Mouse (Mus musculus) brain, embryonic 14.5 days (tissue): ENCODE data around the gene Hand1. TPM values are rescaled to one million over a fixed set of nuclear protein-coding genes. Genes with fewer than 3 reads are reported as not detected.
"Not testable (repeated sequence)": the region's sequence is repeated elsewhere in the genome, so short reads cannot be mapped to it uniquely, and the experiment has no call there.

Source experiments
- DNase-seq: peaks from one replicate; pipeline ENCODE4 v3.0.0-alpha.2; 2011; ENCODE audit warnings: low read depth
- CTCF ChIP-seq: fragments of 200-500 bp; IDR thresholded peaks from 2 replicates; pipeline ENCODE4 v1.5.1; 2012; ENCODE audit warnings: inconsistent platforms, mild to moderate bottlenecking, moderate library complexity, borderline replicate concordance; ENCODE audit not compliant: insufficient read depth, insufficient read length; ENCODE audit errors: extremely low read depth
- POLR2A ChIP-seq: fragments of 200-500 bp; IDR thresholded peaks from 2 replicates; pipeline ENCODE4 v1.6.1; 2012; ENCODE audit warnings: mild to moderate bottlenecking, inconsistent platforms, borderline replicate concordance; ENCODE audit not compliant: poor library complexity, insufficient read depth, insufficient read length, severe bottlenecking; ENCODE audit errors: extremely low read depth
- polyA plus RNA-seq: library from polyadenylated mRNA; depleted of rRNA; stranded (reverse); fragments of >200 nt; gene quantifications from 2 replicates; pipeline ENCODE4 v1.2.3, GENCODE M21; 2012; rRNA removed

Gene Hand1
- polyA plus RNA-seq: 0.04 TPM in 1 of 2 replicates, not detected in the other

DNA sequence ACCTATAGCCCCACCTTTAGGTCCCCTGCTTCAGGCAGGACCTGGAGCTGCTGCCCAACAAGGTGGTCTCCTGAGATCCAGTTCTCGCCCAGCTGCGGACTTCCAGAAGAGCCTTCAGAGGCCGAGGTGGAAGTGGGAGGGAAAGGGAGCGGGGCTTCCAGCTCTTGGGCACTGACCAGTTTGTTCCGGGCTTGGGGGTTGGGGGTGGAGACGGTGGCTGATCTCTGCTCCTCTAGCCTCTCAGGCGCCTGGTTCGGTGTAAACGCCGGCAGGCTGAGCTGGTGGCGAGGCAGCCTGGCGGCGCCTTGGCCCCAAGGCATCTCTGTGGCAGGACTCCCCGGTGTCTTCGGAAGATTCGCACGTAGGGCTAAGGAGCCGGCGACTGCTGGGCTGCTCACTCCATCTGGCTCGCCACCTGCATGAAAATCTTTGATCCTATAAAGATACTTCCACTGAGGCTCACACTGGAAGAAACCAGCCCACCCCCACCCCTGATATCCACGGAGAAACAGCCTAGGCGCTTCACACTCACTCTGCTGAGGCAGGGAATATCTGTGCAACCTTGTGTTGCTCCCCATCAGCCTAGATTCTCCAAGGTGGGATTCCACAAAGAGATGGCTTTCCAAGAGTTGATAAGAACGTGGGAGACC lies at the start of gene Hand1:
Gene Hand1, minus strand, starts transcription at position 267 of the 650 bp plus-strand sequence.
- no peak for DNase-seq
- no peak for TF ChIP-seq CTCF
- TF ChIP-seq POLR2A: no peak

DNA sequence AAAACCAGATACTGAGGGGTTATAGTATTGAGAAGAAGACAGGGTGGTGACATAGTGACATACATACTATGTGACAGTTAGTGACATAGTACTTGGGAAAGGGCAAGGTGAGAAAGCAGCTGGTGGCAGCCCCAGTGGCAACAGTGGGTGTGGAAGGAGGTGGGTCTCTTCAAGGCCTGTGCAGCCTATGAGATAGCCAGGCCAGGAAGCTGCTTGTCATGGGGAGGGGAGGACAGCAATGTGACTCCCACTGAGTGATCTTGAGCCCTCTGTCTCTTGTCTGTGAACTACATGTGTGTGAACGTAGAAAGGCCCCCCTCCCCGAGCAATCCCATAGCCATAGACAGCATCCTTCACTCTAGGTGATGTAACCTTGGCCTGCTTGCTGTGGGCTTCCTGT lies 43.5 kb upstream of the Hand1 start:
- no peak for DNase-seq
- TF ChIP-seq CTCF: no peak
- TF ChIP-seq POLR2A: no peak

DNA sequence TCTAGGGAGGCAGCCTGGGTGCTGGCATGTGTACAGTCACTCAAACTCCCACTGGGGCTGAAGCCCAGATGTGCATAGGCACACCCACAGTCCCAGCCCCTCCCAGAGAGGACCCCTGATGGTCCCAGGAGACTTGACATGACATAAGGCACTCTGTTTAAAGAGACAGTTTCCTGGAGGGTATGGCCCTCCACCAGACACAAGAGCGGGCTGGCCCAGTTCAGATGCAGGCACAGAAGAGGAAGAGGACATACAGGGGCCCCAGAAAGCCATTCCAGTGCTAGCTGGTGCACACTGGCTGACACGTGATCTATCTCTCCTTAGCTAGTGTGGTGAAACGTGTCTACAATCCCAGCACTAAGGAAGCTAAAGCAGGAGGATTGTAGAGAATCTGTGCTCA lies 40.4 kb upstream of the Hand1 start:
- TF ChIP-seq CTCF (no peak), POLR2A (no peak)
- DNase-seq: no peak

DNA sequence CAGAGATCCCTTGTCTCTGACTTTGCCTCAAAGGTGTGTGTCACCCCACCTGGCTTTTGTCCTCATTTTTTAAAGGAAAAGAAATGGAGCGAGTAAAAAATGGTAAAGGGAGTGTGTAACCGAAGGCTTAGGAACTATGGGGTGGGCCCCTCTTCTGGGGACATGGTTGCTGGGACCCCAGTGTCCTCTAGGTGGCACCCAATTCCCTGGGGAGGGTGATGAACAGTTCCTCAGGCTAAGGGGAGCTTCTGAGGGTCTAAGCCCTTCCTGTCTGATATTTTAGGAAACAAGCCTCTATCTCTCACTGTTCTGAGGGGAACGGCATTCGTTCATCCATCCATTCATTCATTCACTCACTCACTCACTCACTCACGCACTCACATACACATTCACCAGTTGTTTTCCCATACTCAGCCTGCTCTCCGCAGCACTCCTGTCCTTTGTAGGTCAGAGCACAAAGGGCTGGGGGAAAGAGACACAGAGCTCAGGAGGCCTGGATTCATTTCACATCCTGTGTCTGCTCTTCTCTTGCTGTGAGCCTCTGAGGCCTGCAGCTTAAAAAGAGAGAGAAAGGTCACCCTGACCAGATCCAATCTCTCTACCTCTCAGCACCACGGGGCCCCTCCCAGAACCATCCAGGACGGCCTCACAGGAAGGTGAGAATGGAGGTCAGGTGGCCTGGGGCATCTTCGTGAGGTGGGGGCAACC lies 36.3 kb upstream of the Hand1 start:
- TF ChIP-seq CTCF (peak; percentile 65; the same call in 1 of the 2 replicates), POLR2A (no peak)
- peak; percentile 34 for DNase-seq

DNA sequence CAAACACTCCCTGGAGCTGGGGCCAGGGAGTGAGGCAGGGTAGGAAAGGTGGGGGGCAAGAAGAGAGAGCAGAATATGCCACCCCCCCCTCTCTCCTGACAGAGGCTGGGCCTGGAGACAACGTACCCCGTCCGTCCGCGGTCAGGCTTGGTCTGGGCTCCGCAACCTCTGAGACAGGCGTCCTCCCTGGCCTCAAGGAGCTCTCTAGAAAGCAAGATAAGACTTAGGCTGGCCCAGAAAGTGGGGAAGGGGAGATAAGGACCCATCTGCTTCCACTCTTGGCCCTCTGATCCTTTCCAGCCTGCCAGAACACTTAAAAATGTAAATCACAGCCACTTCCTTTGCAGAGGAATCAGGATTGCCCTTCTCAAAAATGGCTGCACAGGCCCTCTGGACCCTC lies 33.8 kb upstream of the Hand1 start:
- no peak for DNase-seq
- no peak for TF ChIP-seq CTCF
- no peak for TF ChIP-seq POLR2A

DNA sequence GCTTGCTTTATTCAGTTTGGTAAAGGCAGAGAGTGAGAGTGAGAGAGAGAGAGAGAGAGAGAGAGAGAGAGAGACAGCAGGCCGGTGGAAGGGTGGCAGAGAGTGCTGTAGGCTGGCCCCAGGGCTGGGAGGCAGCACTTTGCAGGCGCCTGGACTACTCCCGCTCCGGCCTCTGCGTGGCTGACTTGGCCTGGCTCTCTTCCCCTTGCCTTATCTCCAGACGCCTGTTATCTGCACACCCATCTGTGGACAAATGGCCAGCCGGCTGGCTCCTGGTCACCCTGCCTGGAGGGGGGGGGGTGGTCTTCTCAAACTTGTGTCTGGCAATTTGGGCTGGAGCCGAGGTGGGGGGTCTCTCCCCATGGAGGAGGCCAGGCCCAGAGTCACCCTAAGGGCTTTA lies 32.0 kb upstream of the Hand1 start:
- DNase-seq: no peak

DNA sequence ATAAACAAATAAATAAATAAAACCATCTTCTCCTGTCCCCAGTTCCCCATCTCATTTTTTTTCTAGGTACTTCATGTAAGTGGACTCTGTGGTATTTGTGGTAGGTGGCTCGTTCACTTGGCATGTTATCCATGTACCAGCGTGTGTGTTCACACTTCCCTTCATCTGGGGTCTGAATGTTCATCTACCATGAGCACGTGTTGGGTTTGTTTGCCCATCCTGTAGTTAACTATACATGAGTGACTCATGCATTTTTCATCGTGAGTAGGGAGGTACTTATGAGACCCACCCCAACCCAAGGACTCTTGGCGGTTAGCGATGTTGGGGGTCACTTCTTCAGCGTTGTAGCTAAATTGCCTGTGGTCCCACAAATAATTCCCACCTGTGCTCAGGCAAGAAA lies 29.5 kb upstream of the Hand1 start:
- TF ChIP-seq POLR2A (no peak), CTCF (no peak)
- no peak for DNase-seq

More for the DNA sequence above, 32.0 kb upstream of the Hand1 start:
- TF ChIP-seq CTCF (no peak), POLR2A (no peak)

DNA sequence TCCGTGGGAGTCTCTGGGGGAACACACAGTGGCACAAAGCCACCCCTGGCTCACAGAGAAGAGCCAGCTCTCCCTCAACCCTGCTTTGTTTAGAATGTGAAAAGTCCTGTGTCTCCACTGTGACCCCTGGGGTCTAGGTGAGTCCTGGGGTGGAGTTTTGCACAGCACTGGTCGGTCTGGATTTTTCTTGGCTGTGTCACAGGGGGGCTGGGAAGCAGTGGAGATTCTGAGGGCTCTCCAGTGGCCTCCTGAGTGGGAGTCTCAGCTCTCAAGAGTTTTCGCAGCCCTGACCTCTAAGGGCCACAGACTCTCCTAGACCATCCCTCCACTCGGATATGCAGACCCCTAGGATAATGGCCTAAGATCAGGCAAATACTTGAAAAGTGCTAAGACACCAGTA lies 25.1 kb upstream of the Hand1 start:
- TF ChIP-seq POLR2A (no peak), CTCF (no peak)
- no peak for DNase-seq

DNA sequence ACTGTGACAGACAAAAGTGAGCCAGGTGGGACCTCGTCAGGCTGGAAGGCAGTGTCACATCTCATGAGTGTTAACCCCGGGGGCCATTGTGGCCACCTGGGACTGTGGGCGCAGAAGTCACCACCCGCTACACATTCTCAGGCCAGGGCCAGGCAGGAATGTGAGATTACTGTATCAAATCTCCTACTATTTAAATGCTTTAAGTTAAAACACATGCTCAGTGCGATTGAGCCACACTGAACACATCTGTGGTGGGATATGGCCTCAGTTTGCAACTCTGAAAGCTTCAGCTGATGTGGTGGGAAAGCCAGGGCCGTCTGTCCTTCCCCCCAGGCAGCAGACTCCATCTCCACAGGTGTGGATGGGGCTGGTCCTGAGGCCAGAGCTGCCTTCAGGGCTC lies 21.0 kb upstream of the Hand1 start:
- no peak for TF ChIP-seq CTCF
- TF ChIP-seq POLR2A: no peak
- DNase-seq: no peak

DNA sequence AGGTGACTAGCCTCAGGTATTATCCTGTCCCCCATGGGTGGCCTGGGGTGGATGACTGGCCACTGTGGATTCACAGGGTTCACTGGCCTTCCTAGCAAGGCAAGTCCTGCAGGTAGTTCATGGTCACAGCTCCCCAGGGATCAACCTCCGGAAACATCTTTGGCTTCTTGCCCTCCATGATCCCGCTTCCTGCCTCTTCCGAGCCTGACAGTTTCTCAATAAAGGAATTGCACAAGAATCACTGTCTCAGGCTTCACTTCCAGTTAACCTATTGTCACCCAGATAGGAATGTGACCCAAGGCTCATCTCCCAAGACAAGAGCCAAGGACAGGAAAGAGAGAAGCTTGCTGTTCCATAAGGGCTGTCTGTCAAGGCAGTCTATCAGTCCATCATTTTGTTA lies 18.3 kb upstream of the Hand1 start:
- DNase-seq: no peak
- TF ChIP-seq CTCF (no peak), POLR2A (no peak)

DNA sequence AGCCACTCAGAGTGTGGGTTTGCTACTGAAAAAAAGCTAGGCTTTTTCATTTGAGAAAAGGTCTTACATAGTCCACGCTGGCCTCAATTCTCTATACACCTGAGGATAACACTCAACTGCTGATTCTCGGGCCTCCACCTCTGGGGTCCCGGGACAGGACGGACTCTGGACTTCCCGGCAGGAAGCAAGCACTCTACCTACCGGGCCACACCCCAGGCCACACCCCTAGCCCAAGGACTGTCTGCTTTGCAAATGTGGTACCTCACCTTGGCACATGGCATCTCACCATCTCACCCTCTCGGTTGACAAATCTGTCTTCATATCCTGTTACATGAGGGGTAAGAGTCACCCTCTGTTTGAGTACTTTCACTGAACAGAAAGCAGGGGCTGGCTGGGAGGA lies 17.7 kb upstream of the Hand1 start:
- TF ChIP-seq CTCF (no peak), POLR2A (no peak)

DNA sequence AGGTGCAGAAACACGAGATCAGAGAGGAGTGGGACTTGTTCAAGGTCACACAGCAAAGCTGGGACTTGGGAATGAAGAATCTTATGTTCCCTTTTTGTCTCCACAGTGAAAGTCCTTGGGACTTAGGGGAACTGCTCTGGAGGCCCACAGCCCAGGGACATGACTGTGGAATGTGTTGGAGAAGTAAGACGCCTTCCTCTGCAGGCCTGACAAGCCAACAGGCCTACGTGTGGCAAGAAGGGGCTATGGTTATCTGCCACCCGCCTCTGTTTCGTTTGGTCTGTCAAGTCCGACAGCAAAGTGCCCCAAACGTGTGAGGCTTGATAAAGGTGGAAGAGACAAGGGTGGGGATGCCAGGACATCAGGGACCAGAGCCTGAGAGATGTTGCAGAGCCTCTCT lies 14.8 kb upstream of the Hand1 start:
- no peak for TF ChIP-seq CTCF
- no peak for TF ChIP-seq POLR2A
- DNase-seq: no peak

More for the DNA sequence above, 17.7 kb upstream of the Hand1 start:
- no peak for DNase-seq

DNA sequence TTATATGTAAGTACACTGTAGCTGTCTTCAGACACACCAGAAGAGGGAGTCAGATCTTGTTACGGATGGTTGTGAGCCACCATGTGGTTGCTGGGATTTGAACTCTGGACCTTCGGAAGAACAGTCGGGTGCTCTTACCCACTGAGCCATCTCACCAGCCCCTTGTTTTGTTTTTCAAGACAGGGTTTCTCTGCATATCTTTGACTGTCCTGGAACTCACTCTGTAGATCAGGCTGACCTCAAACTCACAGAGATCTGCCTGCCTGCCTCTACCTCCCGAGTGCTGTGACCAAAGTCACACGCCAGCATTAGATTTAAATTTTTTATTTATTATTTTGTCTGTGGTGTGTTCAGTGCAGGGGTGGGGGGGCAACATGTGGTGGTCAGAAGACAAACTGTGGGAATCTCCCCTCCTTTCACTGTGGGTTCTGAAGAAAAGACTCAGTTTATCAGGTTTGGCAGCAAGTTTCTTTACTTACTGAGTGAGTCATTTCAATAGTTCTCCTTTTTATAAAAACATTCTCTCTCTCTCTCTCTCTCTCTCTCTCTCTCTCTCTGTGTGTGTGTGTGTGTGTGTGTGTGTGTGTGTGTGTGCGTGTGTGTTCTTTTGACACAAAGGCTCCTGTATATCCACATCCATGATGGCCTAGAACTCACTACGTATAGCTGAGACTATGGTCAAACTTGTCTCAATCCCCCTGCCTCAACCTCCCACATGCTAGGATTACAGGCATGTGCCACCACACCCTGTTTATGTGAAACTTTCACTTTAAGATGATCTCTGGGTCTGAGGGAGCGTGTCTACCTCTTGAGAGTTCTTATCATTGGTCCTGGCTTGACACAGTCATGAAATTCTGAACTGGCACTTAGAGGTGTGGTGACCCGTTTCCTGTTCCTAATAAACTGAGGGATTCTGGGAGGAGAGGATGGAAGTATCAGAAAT lies 14.1 kb upstream of the Hand1 start:
- not testable (repeated sequence) for DNase-seq
